Mouse (Mus musculus) limb, embryonic 14.5 days (tissue): ENCODE results near the gene Gm20431. TPM values are rescaled to one million over a fixed set of nuclear protein-coding genes. Genes with fewer than 3 reads are reported as not detected.

Experiments
- ATAC-seq: fragments of 200-750 bp; cut with Nextera tagmentation; 2 replicates; pipeline ENCODE4 v1.8.0; 2017; ENCODE audit warnings: low read depth, moderate number of reproducible peaks, moderate TSS enrichment; ENCODE audit not compliant: low FRiP score
- DNase-seq: peaks from one replicate; pipeline ENCODE4 v3.0.0-alpha.2; 2015; ENCODE audit warnings: low spot score
- H3K27ac ChIP-seq: fragments of 300-500 bp; sonication (generic); replicated peaks from 2 replicates; pipeline ENCODE4 v1.5.1; 2014; ENCODE audit warnings: low read depth, mild to moderate bottlenecking, low read length, moderate library complexity, mixed read lengths
- H3K27me3 ChIP-seq: fragments of 300-500 bp; sonication (generic); 2 replicates; pipeline ENCODE4 v1.6.1; 2014; ENCODE audit warnings: low read length, mixed read lengths; ENCODE audit not compliant: control insufficient read depth, insufficient read depth
- H3K36me3 ChIP-seq: fragments of 300-500 bp; sonication (generic); 2 replicates; pipeline ENCODE4 v1.6.1; 2014; ENCODE audit warnings: mild to moderate bottlenecking, low read length, moderate library complexity, mixed read lengths; ENCODE audit not compliant: control insufficient read depth, insufficient read depth
- H3K4me1 ChIP-seq: fragments of 300-500 bp; sonication (generic); 2 replicates; pipeline ENCODE4 v1.6.1; 2014; ENCODE audit warnings: antibody characterized with exemption, low read length, mixed read lengths; ENCODE audit not compliant: control insufficient read depth, insufficient read depth
- H3K4me2 ChIP-seq: fragments of 300-500 bp; sonication (generic); replicated peaks from 2 replicates; pipeline ENCODE4 v1.6.1; 2014; ENCODE audit warnings: low read depth, mild to moderate bottlenecking, low read length, moderate library complexity; ENCODE audit not compliant: severe bottlenecking
- H3K4me3 ChIP-seq: fragments of 300-500 bp; sonication (generic); replicated peaks from 2 replicates; pipeline ENCODE4 v1.5.1; 2014; ENCODE audit warnings: low read length
- H3K9ac ChIP-seq: fragments of 300-500 bp; sonication (generic); 2 replicates; pipeline ENCODE4 v1.6.1; 2014; ENCODE audit warnings: mild to moderate bottlenecking, low read depth, low read length, moderate library complexity; ENCODE audit not compliant: severe bottlenecking
- H3K9me3 ChIP-seq: fragments of 300-500 bp; sonication (generic); 2 replicates; pipeline ENCODE4 v1.6.1; 2016; ENCODE audit warnings: low read length; ENCODE audit not compliant: control insufficient read depth
- POLR2A ChIP-seq: fragments of 200-500 bp; IDR thresholded peaks from 2 replicates; pipeline ENCODE4 v1.8.0; 2012; ENCODE audit warnings: inconsistent platforms, mild to moderate bottlenecking, moderate library complexity, borderline replicate concordance; ENCODE audit not compliant: insufficient read depth, insufficient read length; ENCODE audit errors: extremely low read depth
- WGBS: fragments of 180-500 bp; shearing (Covaris S2); extraction: QIAGEN DNeasy Blood & Tissue Kit; methylation state at CpG from one replicate; pipeline ENCODE4 v1.1.7; 2014; 5-methylcytosine and 5-hydroxymethylcytosine counted together
- polyA plus RNA-seq, 2 experiments: library from polyadenylated mRNA; depleted of rRNA in 1 of 2; stranded (reverse) in 1 of 2; unstranded in 1 of 2; fragments of >200 nt; fragmentation: Nextera tagmentation in 1 of 2; extraction: Ambion mirVana in 1 of 2; gene quantifications; 2 replicates each; pipeline versions ENCODE4 v1.2.1 to v1.2.3; 2012 to 2014

The Gm20431 gene
- polyA plus RNA-seq, 2 experiments, result 6.1 to 7.5 TPM

- H3K36me3 ChIP-seq, result no peaks in the 10 kb centered on the region
- H3K27me3 ChIP-seq, result peaks cover 8% of the 10 kb centered on the region
- H3K9ac ChIP-seq, result no peak overlapping the region
- H3K4me2 ChIP-seq, result no peak overlapping the region
- ATAC-seq, result no peak
- H3K9me3 ChIP-seq, result no peaks in the 10 kb centered on the region
- 86% methylated on average over 14 of the region's 14 CpGs for WGBS
- no peak overlapping the region for H3K4me3 ChIP-seq
- TF ChIP-seq POLR2A, result no peak
- H3K27ac ChIP-seq, result no peak overlapping the region
- no peak for DNase-seq
- H3K4me1 ChIP-seq, result peaks cover 2% of the 10 kb centered on the region; the same call in 1 of the 2 replicates
Measured at GRCm38 (mm10) chr2:167695491-167695890, 34.2 kb upstream of the Gm20431 start.

GRCm38 (mm10) chr2:167694963-167695362, 33.7 kb upstream of the Gm20431 start:
- peaks cover 5% of the 10 kb centered on the region; the same call in 1 of the 2 replicates for H3K4me1 ChIP-seq
- ATAC-seq (no peak), DNase-seq (no peak)
- H3K27ac ChIP-seq, result no peak overlapping the region
- no peaks in the 10 kb centered on the region for H3K9me3 ChIP-seq
- peaks cover 13% of the 10 kb centered on the region for H3K27me3 ChIP-seq
- 91% methylated on average over 7 of the region's 7 CpGs for whole genome bisulfite sequencing
- H3K4me3 ChIP-seq, result no peak overlapping the region
- H3K4me2 ChIP-seq, result no peak overlapping the region
- no peak overlapping the region for H3K9ac ChIP-seq
- no peak for TF ChIP-seq POLR2A
- H3K36me3 ChIP-seq, result no peaks in the 10 kb centered on the region

DNA sequence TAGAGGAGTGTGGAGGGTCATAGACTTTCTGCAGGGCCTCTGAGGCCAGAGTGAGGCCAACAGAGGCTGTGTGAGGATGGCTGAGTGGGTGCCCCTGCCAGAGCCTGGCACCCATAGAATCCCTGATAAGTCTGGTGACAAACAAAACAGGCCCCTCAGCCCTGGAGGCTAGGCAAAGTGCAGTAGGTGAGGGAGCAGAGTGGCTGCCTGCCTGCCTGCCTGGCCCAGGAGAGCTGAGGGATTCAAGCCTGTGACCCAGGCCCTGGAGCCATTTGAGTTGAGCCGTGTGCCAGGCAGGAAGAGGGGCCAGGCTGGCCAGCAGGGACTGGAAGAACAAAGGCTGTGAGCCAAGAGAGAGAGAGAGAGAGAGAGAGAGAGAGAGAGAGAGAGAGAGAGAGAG, 32.9 kb upstream of the Gm20431 start:
- ATAC-seq (no peak), DNase-seq (no peak)
- Histone ChIP-seq H3K4me1 (peaks cover 7% of the 10 kb centered on the region; the same call in 1 of the 2 replicates), H3K4me2 (no peak overlapping the region), H3K36me3 (no peaks in the 10 kb centered on the region), H3K9ac (no peak overlapping the region), H3K4me3 (no peak overlapping the region), H3K27ac (no peak overlapping the region), H3K27me3 (peaks cover 19% of the 10 kb centered on the region), H3K9me3 (no peaks in the 10 kb centered on the region)
- TF ChIP-seq POLR2A, result no peak
- 81% methylated on average over 1 of the region's 1 CpGs for WGBS

- H3K36me3 ChIP-seq, result no peaks in the 10 kb centered on the region
- 90% methylated on average over 2 of the region's 2 CpGs for WGBS
- no peak overlapping the region for H3K4me2 ChIP-seq
- no peaks in the 10 kb centered on the region for H3K9me3 ChIP-seq
- H3K9ac ChIP-seq, result no peak overlapping the region
- ATAC-seq (no peak), DNase-seq (no peak)
- peaks cover 7% of the 10 kb centered on the region; the same call in 1 of the 2 replicates for H3K4me1 ChIP-seq
- TF ChIP-seq POLR2A, result no peak
- no peak overlapping the region for H3K4me3 ChIP-seq
- H3K27ac ChIP-seq, result no peak overlapping the region
- H3K27me3 ChIP-seq, result peaks cover 23% of the 10 kb centered on the region
Measured at GRCm38 (mm10) chr2:167693540-167693939, 32.2 kb upstream of the Gm20431 start.

- H3K4me1 ChIP-seq, result peaks cover 7% of the 10 kb centered on the region; the same call in 1 of the 2 replicates
- H3K36me3 ChIP-seq, result no peaks in the 10 kb centered on the region
- H3K4me3 ChIP-seq, result no peak overlapping the region
- 82% methylated on average over 3 of the region's 3 CpGs for WGBS
- no peak overlapping the region for H3K9ac ChIP-seq
- H3K27me3 ChIP-seq, result peaks cover 23% of the 10 kb centered on the region
- no peak overlapping the region for H3K4me2 ChIP-seq
- DNase-seq, result no peak
- H3K9me3 ChIP-seq, result no peaks in the 10 kb centered on the region
- no peak overlapping the region for H3K27ac ChIP-seq
- no peak for TF ChIP-seq POLR2A
- no peak for ATAC-seq
Measured at GRCm38 (mm10) chr2:167692831-167693230, 31.5 kb upstream of the Gm20431 start.
